In the genomic region with DNA sequence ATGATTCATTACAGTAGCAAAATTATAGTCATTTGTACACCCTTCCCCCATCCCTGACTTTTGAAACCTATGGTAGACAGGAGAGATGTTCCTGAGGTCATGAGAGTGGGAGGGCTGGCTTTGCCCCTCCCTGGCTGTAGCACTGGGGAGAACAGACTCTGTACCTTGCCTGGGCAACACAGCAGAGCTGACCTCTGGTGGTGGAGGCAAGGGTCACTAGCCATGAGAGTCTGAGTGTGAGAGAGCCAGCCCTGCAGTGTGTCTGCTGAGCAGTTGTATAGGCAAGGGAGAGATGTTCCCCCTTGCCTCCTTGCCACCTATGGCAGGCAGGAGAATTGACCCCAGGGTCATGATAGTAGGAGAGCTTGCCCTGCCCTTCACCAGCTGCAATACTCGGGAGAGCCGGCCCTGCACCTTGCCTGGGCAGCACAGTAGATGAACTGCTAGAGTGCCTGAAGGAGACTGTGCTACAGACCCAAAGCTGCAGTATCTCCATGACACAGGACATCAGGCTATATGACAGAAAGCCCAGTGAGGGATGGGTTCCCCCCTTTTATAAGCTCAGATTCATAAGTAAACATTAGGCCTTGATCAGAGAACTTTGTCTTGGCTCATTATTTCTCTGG, we compare ENCODE assay signal across 9 mouse cellular contexts. TPM values are rescaled to one million over a fixed set of nuclear protein-coding genes. Genes with fewer than 3 reads are reported as not detected.
DNase-seq lines count a peak whose midpoint lies in the region; ATAC-seq and TF ChIP-seq lines count a peak whose summit lies in the region.
"Had no signal": no experiment of that assay in that cellular context is flagged by ENCODE, and none has a peak within 500 bp of the region (broad histone marks: within the 10 kb centered on the region; RNA-seq: fewer than 3 reads in every experiment).

No protein-coding gene starts in this region.

- whole genome bisulfite sequencing in heart, postnatal 0 days = 45% methylated on average over 2 of the region's 2 CpGs
- WGBS in intestine, embryonic 15.5 days = 49% methylated on average over 2 of the region's 2 CpGs
- WGBS in small intestine, adult 2 months = 38% methylated on average over 2 of the region's 2 CpGs

- DNase-seq in heart, postnatal 0 days (ENCODE audit: low spot score) = peak; percentile 31
- no peak for DNase-seq in heart, postnatal 14 days
- peak; percentile 31 for DNase-seq in kidney, postnatal 10 days
- no peak for DNase-seq in thymus, postnatal 14 days
- DNase-seq: cerebellum, postnatal 14 days; thymus, adult 18-20 months had no signal

- intact Hi-C loops in heart, postnatal 14 days (cut with DNase I) = no loop called here

- H3K9me3 ChIP-seq in heart, postnatal 0 days (replicated peaks; ENCODE audit: control insufficient read depth, low read length) = 0 out of 2 replicates have a peak, but pooled peaks cover 3% of the 10 kb centered on the region
- H3K9me3 ChIP-seq in intestine, embryonic 15.5 days = no peaks in the 10 kb centered on the region

- H3K27ac ChIP-seq in heart, postnatal 0 days (ENCODE audit: low read depth) = no peak overlapping the region
- no peak overlapping the region for H3K27ac ChIP-seq in intestine, embryonic 15.5 days
- H3K27ac ChIP-seq in small intestine, adult 2 months (ENCODE audit: insufficient read depth, low read depth, low read length) = no peak overlapping the region

- ATAC-seq in heart, postnatal 0 days (ENCODE audit: insufficient read depth, low read depth) = peak; percentile 62
- ATAC-seq in intestine, embryonic 15.5 days = peak; percentile 78
- ATAC-seq in erythroblast, adult 5-6 weeks (replicated peaks; ENCODE audit: low FRiP score, poor library complexity, severe bottlenecking) = no peak

- peaks cover 6% of the 10 kb centered on the region; the same call in 1 of the 2 replicates for H3K4me1 ChIP-seq in heart, postnatal 0 days (ENCODE audit: control insufficient read depth, insufficient read depth)
- H3K4me1 ChIP-seq in intestine, embryonic 15.5 days (replicated peaks) = 0 out of 2 replicates have a peak, but pooled peaks cover 3% of the 10 kb centered on the region
- H3K4me1 ChIP-seq in small intestine, adult 2 months (ENCODE audit: control insufficient read depth, insufficient read depth, insufficient read length, low read length) = peaks cover 2% of the 10 kb centered on the region; the same call in 1 of the 2 replicates

- no peak overlapping the region for H3K4me3 ChIP-seq in heart, postnatal 0 days (ENCODE audit: low read depth, low read length)
- H3K4me3 ChIP-seq in intestine, embryonic 15.5 days (replicated peaks) = no peak overlapping the region
- no peak overlapping the region for H3K4me3 ChIP-seq in small intestine, adult 2 months (ENCODE audit: low read depth, low read length)

- H3K4me2 ChIP-seq in heart, postnatal 0 days (ENCODE audit: low read depth, low read length) = no peak overlapping the region
- no peak overlapping the region for H3K4me2 ChIP-seq in intestine, embryonic 15.5 days (replicated peaks)

- TF ChIP-seq EP300 in heart, postnatal 0 days (IDR thresholded peaks at IDR 0.05; ENCODE audit: low read depth) = no peak

- no peaks in the 10 kb centered on the region for H3K36me3 ChIP-seq in heart, postnatal 0 days (replicated peaks; ENCODE audit: control insufficient read depth, insufficient read depth, low read length)
- no peaks in the 10 kb centered on the region for H3K36me3 ChIP-seq in intestine, embryonic 15.5 days
- H3K36me3 ChIP-seq in small intestine, adult 2 months (ENCODE audit: control insufficient read depth, insufficient read depth, low read length) = no peaks in the 10 kb centered on the region

- H3K27me3 ChIP-seq in heart, postnatal 0 days (ENCODE audit: control insufficient read depth, insufficient read depth, low read length) = no peaks in the 10 kb centered on the region
- no peaks in the 10 kb centered on the region for H3K27me3 ChIP-seq in intestine, embryonic 15.5 days (replicated peaks)
- no peaks in the 10 kb centered on the region for H3K27me3 ChIP-seq in small intestine, adult 2 months (ENCODE audit: control insufficient read depth, insufficient read depth, low read length)

- 0 out of 2 replicates have a peak, but pooled peaks have one; percentile 4 for TF ChIP-seq CTCF in heart, postnatal 0 days (IDR thresholded peaks at IDR 0.05; ENCODE audit: low read depth)
- peak; percentile 33; the same call in 1 of the 2 replicates for TF ChIP-seq CTCF in small intestine, adult 2 months (IDR thresholded peaks at IDR 0.05; ENCODE audit: extremely low read depth, insufficient read length, insufficient replicate concordance, low read depth, low read length)

- no peak overlapping the region for H3K9ac ChIP-seq in heart, postnatal 0 days (replicated peaks; ENCODE audit: low read depth, low read length)
- no peak overlapping the region for H3K9ac ChIP-seq in intestine, embryonic 15.5 days

- no peak for TF ChIP-seq POLR2A in small intestine, adult 2 months (IDR thresholded peaks at IDR 0.05; ENCODE audit: low read depth, low read length)

RNA-seq across cellular contexts. Expression of gene Thnsl1, which starts 40.1 kb away (rescaled TPM):
- total RNA-seq in heart, postnatal 0 days (2014; rRNA removed; ENCODE audit: low replicate concordance) = 2.7 and 5.8 TPM in 2 replicates
- polyA plus RNA-seq in heart, postnatal 0 days (2015; fragmentation: Nextera tagmentation; extraction: Ambion mirVana) = 5.7 and 6.1 TPM in 2 replicates
- 1 to 10 TPM; 5.0 to 5.5 TPM for total RNA-seq in heart, postnatal 14 days (2021)
- polyA plus RNA-seq in intestine, embryonic 15.5 days (2015; fragmentation: Nextera tagmentation; extraction: Ambion mirVana) = 5.5 and 5.9 TPM in 2 replicates
- polyA plus RNA-seq in small intestine, adult 2 months (2012; rRNA removed) = 0.98 and 2.4 TPM in 2 replicates
- 0.19 TPM in 1 of 2 replicates, not detected in the other for total RNA-seq in erythroblast, adult 5-6 weeks (2015; ENCODE audit: low replicate concordance)
- total RNA-seq in erythroblast, adult 5-6 weeks (2017; ENCODE audit: low replicate concordance) = 0.43 TPM in 1 of 2 replicates, not detected in the other

RNA-seq across cellular contexts. Expression of gene Enkur, which starts 40.4 kb away (rescaled TPM):
- 1.1 TPM in 1 of 2 replicates, not detected in the other for total RNA-seq in heart, postnatal 0 days (2014; rRNA removed; ENCODE audit: low replicate concordance)
- polyA plus RNA-seq in heart, postnatal 0 days (2015; fragmentation: Nextera tagmentation; extraction: Ambion mirVana) = 3.8 and 4.8 TPM in 2 replicates
- 1 to 10 TPM; 3.8 to 4.4 TPM for total RNA-seq in heart, postnatal 14 days (2021)
- polyA plus RNA-seq in intestine, embryonic 15.5 days (2015; fragmentation: Nextera tagmentation; extraction: Ambion mirVana) = 0.41 and 0.57 TPM in 2 replicates
- 0.09 TPM in 1 of 2 replicates, not detected in the other for polyA plus RNA-seq in small intestine, adult 2 months (2012; rRNA removed)
- total RNA-seq in erythroblast, adult 5-6 weeks (2015; ENCODE audit: low replicate concordance) = not detected in 2 replicates
- not detected in 2 replicates for total RNA-seq in erythroblast, adult 5-6 weeks (2017; ENCODE audit: low replicate concordance)

Comparison
In these comparisons a context has a peak if more than half of its experiments do, and no peak if none do; other contexts are left out.
1. DNase-seq: peak in heart, postnatal 0 days (single experiment) and kidney, postnatal 10 days (single experiment); none in heart, postnatal 14 days (0 of 2) and thymus, postnatal 14 days (single experiment).